Mouse (Mus musculus): ENCODE results near the gene Ifi206.

Ifi206 gene

GRCm38 (mm10) chr1:173418516-173418915 lies 72.3 kb downstream of the Ifi206 start:
- no peak for DNase-seq
